Mouse (Mus musculus) neural tube, embryonic 10.5 days (tissue): ENCODE data around the gene Wwc2.

Experiments
- DNase-seq: peaks from one replicate; pipeline ENCODE4 v3.0.0-alpha.2; 2017; ENCODE audit warnings: low spot score; ENCODE audit errors: extremely low spot score

Wwc2 gene

DNA sequence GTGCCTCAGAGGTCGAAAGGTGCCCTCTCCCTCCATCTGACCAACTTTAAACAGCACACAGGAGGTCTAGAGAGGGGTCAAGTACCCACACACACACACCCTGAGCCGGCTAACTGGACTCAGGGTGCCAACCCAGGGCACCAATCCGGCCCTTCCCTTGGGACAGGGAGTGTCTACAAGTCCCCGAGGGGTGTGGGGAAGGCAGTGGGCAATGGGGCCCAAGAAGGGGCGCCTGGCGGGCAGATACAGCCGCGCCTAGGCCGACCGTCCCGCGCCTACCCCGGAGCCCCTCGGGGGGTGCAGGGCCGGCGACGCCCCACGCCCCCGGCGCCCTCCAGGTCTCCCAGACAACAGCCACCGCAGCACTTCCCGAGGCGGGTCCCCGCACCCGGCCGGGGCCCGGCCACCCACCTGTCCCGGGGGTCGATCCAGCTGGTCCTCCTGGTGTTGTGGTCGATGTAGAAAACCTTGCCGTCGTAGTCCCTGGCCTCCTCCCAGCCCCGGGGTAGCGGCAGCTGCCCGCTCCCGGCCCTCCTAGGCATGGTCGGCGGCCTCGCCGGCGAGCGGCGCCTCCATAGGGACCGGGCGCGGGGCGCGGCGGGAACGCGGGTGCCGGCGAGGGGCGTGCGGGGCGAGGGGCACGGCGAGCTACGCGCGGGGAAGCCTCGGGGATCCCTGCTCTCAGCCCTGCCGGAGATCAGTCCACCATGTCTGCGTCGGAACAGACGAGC, 904 bp downstream of the Wwc2 start:
- no peak for DNase-seq

DNA sequence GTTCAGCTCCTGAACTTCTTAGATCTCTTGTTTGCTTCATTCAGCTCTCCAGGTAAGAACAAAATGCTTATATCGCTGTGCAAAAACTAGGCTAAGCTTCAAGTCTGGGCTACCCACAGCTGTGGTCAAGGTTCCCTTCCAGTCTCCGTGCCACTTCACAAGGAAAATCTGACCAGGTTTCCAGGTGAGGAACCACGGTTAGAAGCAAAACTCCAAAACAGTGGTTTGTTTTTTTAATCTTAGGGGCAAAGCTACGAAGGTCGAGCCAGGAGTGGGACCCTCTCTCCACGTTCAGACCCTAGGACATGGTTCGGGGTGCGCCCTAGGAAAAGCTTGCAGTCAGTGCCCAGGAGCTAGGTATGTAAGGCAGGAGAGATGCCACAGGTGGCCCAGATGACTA, 1.5 kb downstream of the Wwc2 start:
- no peak for DNase-seq

DNA sequence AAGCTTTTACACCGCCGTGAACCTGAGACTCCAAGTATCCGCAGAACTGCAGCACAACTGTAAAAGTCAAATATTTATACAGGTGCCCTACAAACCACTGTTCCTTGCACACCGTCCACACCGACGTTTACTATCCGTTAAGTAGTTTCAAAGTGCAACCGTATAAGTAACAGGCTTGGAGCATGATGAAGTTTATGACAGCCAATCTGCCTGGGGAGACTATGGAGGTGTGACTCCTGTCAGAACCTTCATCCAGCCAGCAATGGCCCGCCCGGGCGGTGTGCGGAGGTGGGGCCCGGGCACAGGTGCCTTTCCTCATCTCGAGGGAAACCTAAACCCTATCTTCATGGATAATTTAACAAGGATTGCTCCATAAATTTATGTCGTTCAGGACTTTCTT, 2.6 kb downstream of the Wwc2 start:
- no peak for DNase-seq

DNA sequence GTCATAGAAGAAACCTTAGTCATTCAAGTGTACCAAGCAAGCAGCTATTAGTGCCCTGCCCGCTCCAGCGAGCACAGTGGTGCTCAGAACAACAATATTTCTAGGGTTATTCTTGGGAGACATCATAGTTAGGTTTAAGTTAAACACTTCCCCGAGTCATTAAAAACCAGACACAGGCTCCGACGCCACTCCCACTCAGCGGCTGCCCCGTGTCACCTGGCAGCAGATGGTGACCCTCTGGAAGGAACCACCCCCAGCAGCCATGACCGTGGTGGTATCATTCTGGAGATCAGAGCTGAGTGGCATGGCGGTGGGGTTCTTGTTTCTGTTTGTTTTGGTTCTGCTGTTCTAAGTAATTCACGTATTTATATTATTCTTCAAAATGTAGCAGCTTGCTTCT, 5.1 kb downstream of the Wwc2 start:
- no peak for DNase-seq

DNA sequence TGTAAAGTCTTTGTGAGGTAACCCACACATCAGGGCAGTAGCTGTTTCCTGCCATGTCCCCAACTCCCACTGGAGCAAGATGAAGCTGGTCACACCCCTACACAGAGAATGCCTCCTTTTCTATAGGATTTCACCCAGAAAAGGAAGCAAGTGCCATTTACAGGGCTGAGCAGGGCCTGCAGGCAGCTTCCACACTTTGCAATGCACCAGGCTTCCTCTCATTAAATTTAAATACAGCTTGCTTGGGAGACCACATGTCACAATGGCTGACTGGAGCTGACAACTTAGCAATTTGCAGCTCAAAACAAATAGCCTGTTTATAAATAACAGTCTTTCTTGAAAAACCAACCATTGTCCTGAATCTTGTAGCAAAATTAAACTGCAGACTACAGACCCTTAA, 5.5 kb downstream of the Wwc2 start:
- no peak for DNase-seq

DNA sequence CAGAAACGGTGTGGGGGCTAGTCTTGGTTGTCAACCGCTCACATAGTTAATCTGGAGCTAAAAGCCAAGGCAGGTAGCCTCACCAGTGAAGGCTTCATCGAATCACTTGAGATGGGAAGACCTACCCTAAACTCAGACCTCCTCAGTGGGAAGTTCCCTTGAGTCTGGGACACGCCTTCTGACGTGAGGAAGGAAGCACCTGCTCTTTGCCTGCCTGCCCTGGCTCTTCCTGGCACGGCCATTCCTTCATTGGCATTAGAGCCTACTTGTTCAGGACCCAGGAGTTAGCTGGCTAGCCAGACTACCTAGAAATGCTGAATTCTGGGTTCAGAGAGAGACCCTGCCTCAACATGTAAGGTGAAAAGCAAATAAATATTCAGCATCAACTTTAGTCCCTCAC, 9.6 kb downstream of the Wwc2 start:
- no peak for DNase-seq

DNA sequence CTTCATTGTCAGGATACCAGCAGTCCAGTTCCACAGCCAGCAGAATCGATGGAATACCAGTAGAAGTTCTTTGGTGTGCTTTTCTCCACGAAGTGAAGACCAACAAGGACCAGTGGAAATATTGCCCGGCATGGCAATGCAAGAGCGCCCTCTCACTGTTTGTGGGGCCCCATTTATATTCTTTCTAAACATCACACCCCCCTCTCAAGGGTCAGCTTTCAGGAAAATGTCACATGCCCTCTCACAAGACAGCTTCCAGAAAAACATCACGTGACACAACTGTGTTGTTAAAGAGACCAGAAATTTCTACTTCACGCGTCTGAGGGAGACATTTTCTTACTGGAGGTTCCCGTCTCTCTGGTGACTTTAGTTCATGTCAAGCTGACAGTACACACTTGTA, 10.8 kb downstream of the Wwc2 start:
- DNase-seq, result no peak

DNA sequence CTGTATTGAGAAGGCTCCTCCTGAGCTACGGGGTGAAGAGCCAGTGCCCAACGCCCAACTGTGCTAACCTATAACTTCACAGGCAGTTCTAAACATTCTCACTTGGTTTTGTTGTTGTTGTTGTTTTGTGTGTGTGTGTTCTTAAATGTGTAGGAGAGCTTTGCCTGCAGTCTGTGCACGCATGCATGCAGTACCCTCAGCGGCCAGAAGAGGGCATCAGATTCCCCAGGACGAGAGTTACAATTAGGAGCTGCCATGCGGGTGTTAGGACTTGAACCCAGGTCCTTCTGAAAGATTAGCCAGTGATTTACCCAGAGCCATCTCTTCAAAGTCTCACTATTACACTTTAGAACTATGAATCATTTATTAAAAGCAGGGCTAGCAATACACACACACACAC, 12.0 kb downstream of the Wwc2 start:
- no peak for DNase-seq

DNA sequence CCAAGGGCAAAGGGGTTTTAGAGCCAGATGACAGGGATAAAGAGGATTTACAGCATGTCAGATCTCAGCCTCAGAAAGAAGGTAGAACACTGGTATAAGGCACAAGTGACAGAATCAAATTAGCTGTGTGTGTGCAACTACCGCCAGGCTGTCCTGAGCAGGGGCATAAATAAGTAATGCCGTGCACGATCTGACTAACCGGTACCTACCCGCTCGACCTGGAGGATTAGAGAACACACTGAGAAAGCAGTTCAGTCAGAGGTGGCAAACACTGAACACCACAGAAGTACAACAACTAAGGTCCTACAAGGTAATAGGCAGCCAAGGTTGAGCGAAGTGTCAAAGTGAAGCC, 15.8 kb downstream of the Wwc2 start:
- no peak for DNase-seq

DNA sequence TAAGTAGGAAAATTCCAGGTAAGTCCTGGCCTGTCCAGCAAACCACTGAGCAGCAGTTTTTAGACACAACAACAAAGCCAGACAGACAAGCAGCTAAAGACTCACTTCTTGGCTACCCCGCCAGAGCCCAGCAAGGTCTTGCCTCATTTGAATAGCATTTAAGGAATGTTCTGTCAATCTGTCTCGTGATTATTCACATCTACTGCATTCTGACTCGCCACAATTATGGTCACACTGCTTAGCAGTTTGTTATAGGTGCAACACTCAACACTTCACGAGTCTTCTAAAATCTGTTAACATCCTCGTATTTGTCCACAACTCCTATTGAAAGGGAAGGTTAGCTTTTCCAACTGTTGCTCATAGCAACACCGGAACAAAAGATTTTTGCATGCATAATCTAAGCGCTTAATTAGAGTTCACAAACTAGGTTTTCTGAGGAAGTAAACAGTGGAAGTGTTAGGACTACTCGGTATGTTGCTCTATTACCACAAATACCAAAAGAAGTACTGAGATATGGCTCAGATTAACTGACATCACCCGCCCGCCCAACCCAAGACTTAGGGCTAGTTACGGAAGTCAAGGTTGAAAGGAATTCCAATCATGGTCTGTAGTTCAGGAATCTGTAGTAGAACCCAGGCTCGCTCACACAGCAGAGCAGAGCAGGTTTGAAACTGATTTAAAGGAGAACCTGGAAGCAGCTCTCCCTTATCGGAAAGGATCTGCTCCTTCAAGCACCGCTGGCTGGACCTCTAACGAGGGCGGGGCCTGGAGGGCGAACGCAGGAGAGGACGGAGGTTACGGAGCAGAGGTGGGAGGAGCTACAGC, 16.4 kb downstream of the Wwc2 start:
- peak; percentile 52 for DNase-seq

DNA sequence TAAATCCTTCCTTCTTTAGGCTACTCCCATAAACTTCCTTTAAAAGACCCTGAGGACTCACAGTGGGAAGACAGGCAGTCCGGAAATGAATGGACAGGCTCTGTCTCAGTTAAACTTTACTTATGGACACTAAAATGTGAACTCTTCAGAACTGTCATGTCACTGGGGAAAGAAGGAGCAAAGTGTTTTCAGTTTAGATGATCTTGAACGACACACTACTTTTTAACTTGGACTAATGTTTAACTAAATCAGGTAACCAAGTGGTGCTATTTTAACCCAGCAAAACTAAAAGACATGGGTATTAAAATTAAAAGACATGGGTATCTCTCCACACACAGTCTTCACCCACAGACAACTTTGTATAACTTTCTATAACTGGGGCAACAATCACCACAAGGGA, 19.6 kb downstream of the Wwc2 start:
- DNase-seq, result no peak

DNA sequence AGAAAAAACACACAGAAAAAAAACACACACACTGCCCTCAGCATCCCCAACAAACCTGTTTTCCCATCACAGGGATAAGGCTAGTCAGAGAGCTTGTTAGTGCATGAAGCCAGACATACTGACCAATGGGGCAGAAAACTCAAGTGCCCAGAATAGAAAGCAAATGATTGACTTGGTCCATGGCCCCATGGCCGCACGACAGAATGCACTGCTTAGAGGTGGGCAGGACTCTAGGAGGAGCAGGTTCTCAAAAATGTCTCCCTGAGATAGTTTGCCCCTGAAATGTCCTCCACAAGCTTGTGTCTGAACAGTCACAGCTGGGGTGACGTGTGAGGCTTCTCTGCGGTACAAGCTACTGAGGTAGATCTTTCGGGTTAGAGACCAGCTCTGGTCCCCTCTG, 20.1 kb downstream of the Wwc2 start:
- no peak for DNase-seq

DNA sequence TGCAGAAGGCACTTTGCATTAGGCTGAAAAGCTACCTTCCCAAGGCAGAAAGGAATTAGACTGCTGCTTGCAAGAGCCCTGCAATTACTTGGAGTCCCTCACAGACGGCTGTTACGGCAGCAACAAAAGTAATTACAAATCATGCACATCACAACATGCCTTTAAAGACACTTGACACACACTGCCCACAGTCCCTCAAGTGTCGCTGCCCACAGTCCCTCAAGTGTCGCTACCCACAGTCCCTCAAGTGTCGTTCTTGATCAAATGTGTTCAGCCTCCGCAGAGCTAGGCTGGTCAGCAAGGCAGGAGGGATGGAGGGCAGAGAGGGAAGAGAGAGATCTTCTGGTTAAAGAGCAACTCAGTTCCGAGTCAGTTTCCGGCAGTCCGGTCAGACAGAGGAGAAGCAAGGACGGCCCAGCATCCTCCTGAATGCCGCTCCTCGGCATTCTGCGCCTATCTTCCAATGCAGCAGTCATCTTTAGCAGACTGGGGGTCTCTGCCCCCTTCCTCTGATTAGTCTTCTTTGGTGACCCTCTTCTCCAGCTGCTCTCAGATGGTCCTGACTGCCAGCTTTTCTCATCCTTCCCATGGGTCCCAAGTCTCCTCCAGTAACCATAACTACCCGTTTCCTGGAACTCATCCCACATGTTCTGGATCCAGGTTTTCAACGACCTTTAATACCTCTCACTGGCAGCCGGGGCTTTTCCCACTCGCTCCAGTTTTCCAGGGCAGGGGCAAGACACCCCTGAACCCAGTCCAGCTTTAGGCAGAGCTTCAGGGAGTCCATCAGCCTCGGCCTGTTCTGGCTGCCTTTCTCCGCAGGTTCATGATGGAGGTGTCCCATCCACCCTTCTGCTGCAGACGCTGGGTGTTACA, 23.4 kb downstream of the Wwc2 start:
- DNase-seq, result no peak

DNA sequence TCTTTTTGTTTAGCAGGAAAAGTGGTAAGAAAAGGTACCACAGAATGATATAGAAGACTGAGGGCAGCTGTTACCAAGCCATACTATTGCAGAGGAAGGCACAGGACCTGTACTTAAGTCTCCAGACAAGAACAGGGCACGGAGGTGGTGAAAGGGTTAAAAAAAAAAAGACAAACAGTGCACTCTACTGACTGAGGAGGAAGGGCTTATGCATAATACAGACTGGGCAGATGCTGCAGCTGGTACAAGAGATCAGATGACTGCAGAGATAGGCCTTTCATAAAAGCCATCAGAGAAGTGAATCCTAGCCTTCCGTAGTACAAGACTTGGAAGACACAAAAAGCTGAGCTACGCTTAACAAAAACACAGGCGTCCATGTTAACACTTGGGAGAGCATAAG, 28.2 kb downstream of the Wwc2 start:
- DNase-seq, result no peak

DNA sequence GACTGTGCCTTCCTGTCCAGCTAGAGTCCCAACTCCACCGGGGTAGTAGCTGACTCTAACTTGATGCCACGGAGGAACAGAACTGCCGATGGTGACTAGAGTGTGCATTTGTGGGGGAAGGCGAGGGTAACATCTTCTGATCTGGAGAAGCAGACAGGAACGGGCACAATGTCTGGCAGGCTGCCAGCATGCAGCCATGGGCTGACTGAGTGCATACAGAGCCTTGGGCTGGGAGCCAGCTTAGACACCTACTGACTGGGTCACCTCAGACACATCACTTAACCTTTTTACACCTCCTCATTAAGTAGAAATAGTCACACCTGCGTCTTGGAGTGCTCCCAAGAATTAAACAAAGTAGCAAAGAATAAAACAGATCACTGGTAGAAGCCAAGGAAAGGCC, 28.7 kb downstream of the Wwc2 start:
- no peak for DNase-seq

DNA sequence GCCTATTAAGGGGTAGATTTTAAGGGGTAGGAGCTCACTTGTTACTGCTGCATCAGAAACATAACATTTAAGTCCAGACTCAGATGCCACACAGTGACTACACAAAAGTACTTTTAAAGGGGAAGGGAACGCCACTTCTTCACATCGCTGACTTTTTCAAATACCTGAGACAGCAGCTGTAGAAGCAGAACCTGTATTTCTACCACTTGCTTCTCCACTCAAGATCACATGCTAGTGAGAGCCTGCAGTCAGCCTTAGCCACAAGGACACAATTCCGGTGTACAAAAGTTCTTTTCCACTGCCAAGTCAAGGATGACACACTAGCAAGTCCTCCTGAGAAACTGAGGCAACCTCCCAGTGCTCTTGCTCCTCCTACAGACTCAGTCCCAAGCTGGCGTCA, 33.2 kb downstream of the Wwc2 start:
- DNase-seq, result no peak

DNA sequence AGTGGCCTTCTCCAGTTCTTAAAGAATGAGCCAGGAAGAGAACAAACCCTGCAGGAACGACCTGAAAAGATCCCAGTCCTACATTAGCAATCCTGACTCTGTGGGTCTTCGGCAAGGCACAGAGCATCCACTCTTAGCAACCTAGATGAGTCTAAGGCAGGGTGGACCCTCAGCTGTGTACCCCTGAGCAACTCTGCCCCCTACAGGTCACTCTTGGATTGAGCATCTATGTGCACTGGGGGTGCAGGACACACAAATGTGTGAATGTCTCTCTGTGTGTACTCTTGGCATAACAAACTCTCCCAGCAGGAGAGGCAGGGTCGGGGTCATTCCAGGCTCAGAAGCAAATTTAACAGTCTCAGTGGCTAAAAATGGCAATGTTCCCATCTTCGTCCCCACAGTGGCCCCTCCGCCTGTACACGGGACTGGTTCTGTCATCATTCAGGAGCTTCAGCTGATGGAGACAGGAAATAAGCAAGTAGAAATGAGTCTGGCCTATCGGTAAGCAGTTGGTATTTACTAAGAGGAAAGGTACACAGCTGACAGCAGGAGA, 39.3 kb downstream of the Wwc2 start:
- DNase-seq, result no peak

DNA sequence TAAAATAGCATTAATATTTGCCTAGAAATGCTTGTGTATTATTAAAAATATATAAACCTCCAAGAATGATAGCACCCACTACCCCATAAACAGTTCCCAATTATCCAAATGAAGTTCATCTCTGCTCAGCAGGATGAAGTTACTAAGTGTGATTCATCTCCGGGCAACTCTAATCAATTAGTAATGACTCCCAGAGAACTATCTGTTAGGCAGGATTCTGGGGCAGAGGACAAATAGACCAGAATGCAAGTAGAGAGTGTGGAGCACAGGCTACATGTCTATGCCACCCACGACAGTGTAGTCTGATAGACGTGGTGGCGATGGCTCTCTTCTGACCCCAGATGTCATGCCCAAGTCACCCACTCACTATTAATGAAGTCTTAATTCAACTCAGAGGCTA, 41.9 kb downstream of the Wwc2 start:
- no peak for DNase-seq

DNA sequence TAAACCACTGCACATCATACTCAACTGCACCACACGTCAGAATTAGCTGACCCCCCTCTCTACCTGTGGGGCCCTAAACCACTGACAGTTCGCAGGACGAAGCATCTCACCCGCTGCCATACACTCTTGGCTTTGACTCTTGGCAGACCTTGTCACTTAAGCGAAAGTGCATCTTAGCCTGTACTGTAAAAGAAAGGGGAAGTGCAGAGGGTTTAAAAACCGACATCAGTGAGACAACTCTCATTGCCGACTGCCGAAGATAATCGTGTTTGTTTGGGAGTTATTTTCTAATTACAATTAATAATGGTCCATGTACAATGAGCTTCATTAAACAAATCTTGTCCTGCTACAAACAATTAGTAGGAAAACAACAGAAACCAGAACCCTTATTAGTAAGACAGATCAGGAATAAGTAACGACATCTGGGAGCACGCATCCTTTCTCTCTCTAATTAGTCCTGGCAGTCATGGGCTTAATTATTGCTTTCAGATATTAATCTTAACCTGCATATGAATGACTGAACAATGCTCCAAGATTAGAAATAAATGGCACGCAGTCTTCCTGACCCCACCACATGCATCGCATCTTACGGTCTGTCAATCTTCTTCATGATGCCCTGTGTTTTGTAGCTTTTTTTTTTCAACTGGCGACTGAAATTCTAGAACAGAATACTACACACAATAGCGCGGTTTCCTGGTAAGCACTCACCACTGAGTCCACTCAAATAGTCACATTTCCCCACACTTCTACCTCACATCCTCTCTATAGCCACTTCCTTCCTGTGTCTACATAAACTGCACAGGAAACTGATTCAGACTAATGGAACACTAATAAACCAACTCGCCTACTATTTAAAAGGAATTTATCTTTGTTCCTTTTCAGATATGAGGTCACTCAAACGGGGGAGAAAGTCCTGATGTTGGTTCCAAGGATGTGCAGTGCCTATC, 42.8 kb downstream of the Wwc2 start:
- no peak for DNase-seq

DNA sequence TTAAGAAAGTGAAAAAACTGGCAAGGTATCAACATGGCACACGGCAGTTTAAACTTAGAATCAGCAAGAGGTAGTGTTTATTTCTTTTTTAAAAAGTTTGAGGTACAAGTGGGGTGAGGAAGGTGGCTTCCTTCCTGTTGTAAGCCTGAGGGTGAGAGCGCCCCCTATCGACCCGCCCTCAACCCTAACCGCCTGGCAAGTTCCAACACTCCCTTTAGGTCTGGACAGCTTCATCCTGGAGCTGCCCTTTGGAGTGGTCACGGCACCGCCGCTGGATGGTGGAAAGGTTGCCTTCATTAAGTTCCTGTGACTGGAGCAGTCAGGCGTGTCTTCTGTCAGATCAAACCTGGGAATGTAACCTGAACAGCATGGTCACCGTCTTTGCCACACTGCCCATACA, 47.7 kb downstream of the Wwc2 start:
- DNase-seq, result no peak

DNA sequence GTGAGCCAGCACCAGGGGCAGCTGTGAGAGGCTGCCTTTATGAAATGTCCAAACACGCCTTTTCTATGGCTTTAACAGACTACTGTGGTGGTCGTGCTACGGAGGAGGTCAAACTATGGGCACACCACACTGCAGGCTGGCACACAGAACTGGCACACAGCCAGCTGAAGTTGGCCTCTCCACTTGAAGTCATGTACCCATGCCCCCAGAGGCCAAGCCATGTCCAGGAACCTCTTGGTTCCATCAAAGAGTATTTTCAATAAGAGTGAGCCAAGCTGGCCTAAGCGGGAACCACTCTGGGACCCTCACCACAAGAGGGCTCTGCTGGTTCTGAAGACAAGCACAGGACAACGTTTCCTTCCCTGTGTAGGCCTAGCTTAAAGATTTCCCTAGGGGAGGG, 49.7 kb downstream of the Wwc2 start:
- DNase-seq, result no peak
